Mouse (Mus musculus): ENCODE data around the gene Gm36210.

The Gm36210 gene

DNA sequence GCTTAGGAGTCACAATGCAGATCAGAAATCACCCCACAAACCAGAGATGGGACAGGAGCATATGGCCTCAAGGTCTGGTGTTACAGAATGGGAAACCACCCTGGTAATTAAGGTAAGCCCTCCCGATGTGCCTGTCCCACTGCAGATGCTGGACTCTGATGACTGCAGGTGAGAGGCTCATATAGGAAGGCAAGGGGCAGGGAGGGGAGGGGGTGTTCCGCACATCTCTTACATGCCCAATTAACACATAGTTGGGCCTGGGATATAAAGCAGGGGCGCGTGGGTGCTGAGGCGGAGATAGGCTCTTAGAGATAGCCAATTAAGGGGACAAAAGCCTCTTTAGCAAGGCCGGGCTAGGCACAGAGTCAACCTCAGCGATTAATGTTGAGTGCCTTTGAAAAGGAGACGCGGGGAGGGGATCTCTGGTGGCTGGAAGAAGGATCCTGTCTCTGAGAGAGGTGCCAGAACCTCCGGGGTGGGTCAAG lies at the start of gene Gm36210:
Gm36210 (minus strand) TSS at position 51 of the 485 bp plus-strand sequence.
- no peak for DNase-seq (ENCODE audit: low read depth, low spot score)

DNA sequence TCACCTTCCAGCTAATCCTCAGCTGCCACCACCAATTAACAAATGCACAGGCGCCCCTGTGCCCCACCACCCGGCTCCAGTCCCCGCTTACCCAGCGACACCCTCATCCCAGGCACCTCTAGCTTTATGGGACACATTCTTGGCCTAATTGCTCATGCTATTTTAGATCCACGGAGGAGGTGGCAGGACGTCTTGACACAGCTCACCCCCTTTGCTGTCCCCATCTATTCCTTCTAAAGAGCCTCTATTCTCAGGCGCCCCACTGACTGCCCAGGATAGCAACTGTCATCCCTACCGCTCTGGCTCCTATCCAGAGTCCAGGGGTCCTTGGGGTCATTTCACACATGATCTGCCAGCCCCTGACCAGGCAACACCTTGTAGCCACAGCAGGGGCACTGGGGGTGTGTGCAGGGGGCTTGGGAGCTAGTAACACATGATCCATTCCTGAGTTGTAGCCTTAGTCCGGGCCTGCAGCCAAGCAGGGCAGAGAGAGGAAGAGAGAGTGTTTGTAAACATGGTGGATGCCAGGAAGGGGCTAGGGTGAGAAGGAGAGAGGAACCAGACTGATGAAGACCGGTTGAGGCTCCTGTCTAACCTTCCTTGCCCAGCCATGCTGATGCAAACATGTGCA lies 47.6 kb upstream of the Gm36210 start:
- DNase-seq (ENCODE audit: low read depth, low spot score), result no peak

DNA sequence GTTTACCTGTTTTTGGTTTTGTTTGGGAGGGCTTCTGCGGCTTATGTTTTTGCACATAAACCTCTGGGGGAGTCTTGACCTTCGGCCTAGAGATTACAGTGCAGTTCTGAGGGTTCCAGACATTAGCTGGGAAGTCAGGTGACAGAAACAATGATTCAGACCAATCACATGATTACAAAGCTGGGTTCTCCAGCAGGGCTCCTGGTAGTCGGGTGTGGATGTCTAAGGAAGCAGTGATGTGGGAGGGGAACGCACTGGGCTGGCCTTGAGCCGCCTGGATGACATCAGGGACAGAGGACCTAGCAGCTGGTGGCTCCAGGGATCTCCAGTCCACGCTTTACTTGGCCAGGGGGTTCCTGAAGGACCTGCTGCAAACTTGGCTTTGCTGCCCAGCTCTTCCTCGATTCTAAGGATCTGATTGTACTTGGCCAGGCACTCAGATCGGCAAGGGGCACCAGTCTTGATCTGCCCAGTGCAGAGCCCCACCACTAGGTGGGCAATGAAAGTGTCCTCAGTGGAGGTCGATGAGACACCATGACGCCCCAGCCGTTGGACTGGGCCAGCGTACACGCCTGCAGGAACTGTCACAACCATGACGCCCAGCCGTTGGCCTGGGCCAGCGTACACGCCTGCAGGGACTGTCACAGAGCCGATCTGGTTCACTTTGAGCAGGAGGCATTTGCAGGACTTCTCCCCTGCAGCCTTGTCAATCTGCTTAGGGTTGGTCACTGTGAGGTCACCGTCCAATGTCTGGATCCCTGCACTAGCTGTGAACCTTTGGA lies 44.4 kb upstream of the Gm36210 start:
- no peak for DNase-seq (ENCODE audit: low read depth, low spot score)

DNA sequence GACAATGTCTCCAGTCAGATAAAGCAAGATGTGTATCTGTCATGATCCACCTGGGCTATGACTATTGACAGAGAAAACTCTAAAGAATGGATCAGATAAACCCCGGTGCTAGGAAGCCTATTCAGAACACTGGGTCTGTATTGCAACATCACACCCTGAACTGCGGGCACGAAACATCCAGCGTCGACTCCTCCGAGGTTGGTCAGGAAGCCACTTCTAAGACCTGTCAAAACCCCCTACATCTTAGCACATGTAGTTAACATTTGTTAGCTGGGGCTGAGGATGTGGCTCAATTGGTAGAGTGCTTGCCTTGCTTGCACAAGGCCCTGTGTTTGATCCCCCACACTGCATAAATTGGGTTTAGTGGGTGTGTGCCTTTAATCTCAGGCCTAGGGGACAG lies 42.1 kb upstream of the Gm36210 start:
- DNase-seq (ENCODE audit: low read depth, low spot score), result no peak

DNA sequence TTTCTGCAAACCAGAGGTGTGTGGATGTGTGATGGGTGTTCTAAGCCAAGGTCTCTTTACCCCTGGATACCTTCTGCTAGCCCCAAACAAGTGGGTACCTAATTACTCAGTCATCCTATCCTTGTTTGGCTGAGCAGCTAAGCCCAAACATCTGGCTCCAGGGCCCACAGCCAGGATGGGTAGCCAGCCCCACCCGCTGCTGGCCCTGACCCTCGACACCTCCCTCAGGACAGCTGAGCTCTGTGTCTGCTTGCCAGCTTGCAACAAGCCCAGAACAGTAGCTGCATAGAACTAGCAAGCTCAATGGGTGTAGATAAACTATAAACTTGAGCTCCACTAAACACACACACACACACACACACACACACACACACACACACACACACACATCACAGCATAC lies 41.5 kb upstream of the Gm36210 start:
- DNase-seq (ENCODE audit: low read depth, low spot score), result no peak

DNA sequence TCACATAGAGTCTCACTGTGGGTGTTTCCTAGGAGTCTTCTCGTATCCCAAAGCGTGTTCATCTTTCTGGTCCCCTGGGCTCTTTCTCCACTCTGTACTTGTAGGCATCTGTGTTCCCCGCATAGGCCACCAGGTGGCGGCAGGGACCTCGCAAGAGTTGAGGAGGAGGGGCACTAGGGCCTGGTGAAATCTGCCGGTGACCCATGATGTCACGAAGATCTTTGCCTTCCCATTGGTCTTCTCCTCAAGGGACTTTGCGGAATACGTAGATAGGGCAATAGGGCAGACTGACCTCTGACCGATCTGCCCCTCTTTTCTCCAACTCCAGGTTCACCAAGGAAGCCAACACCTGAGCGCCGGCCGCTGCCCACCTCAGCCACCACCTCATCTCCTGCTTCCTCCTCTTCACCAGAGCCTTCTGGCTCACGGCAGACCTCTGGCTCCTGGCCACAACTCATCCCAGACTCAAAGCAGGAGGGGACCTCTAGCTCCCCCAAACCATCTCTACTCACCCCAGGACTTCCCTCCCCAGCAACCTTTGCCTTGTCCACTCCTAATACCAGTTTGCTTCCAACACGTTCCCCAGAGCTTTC lies 37.0 kb upstream of the Gm36210 start:
- peak; percentile 92 for DNase-seq (ENCODE audit: low read depth, low spot score)

DNA sequence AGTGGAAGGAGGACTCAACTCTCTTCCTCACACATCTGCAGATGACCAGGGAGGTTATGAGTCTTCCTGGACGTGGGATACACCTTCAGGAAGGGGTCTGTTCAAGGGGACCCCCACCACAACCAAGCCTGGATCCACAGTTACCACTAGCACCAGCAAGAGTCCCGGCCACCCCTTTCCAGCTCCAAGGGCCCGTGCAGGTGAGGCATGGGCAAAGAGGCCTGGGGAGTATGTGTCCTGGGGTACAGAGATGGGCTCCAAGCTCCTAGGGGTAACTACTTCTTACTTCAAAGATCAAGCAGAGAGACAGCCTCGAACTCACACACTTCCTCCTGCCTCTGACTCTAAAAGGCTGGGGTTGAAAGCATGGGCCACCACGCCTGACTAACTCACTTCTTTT lies 36.4 kb upstream of the Gm36210 start:
- DNase-seq (ENCODE audit: low read depth, low spot score), result no peak

DNA sequence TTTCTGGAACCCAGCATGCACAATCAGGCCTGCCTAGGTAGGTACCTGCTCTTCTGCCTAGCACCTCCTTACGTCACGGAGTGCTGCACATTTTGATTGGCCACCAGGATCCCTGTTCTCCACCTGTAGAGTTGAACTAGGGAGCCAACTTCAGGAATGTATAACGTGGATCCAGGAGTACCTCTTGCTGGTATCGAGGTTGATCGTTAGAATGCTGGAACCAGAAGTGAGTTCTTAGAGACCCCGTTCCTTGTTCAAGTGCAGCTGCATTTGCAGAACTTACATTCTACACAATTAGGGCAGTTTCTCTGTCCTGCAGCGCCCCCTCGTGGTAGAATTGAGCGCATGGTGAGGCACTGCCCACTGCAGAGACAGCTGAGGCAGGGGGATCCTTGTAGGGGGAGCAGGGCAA lies 33.8 kb upstream of the Gm36210 start:
- DNase-seq (ENCODE audit: low read depth, low spot score), result peak; percentile 80

DNA sequence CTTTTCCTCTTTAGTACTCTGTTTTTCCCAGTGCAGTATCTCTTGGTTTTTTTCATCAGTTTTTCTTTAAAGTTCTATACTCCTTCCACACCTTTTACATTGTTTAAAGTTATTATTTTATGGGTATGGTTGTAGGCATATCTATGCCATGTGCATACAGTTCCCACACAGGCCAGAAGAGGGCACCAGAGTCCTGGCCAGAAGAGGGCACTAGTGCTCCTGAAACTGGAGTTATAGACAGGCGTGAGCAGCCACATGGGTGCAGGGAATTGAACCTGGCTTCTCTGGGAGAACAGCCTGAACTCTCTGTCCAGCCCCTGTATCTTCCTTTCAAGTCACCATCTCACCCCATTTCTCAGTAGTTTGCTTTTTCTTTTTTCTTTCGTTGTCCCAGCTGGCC lies 32.1 kb upstream of the Gm36210 start:
- DNase-seq (ENCODE audit: low read depth, low spot score), result no peak

DNA sequence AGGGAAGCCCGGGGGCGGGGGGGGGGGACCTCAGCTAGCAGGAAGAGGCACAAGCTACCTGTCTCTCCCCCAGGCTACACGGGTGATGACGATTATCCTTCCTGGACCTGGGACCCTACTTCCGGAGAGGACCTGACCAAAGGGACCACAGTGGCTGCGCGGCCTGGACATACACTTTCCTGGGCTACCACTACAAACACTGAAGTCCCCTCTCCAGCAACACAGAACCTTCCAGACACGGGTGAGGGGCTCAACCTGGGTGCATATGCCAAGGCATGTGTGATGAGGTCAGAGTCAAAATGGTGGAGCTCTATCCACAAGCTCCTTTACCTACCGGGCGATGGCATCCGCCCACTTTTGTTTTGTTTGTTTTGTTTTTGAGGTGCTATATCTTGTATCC lies 31.1 kb upstream of the Gm36210 start:
- DNase-seq (ENCODE audit: low read depth, low spot score), result no peak

DNA sequence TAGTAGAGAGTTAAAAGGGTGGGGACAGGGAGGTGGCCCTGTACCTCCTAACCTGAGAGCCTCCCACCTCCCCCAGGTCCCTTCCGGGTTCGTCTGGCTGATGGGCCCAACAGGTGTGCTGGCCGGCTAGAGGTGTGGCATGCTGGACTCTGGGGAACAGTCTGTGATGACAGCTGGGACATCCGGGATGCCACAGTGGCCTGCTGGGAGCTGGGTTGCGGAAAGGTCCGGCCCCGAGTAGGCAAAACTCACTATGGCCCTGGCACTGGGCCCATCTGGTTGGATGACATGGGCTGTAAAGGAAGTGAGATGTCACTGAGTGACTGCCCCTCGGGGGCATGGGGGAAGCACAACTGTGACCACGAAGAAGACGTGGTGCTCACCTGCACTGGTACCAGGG lies 30.5 kb upstream of the Gm36210 start:
- DNase-seq (ENCODE audit: low read depth, low spot score), result no peak

DNA sequence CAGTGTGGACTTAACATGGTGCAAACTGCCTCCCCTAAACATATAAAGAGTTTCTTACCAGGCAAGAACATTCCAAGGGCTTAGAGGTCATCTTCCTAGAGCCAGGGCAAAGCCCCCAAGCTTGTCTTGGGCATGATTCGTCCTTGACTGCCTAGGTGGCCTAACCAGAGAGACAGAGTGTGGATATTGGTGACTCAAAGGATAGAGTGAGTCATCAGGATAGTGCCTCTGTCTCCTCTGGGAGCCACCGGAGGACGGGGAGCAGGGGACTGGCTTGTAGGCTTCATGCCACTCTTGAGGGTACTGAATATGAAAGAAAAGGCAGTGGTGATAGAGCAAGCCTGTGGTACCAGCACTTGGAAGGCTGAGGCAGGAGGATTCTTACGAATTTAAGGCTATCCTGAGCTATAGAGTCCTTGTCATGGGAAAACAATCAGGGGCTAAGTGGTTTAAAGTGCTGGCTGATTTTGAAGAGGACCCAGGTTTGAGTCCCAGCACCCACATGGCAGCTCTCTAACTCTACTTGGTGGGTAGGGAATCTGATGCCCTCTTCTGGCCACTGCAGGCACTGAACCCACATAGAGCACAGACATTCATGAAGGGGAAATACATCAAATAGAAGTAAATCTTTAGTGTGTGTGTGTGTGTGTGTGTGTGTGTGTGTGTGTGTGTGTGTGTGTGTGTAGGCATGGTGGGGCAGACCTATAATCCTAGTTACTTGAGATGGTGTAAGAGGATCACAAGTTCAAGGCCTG lies 28.0 kb upstream of the Gm36210 start:
- DNase-seq (ENCODE audit: low read depth, low spot score), result no peak

DNA sequence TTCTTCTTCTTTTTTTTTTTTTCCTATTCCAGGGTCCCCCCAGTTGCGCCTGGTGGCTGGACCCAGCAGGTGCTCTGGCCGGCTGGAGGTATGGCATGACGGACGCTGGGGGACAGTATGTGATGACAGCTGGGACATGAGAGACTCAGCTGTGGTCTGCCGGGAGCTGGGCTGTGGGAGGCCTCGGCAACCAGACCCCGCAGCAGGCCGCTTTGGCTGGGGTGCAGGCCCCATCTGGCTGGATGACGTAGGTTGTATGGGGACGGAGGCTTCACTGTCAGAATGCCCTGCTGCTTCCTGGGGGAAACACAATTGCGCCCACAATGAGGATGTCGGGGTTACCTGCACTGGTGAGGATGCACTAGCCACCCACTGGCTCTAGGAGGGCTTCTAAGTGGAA lies 26.8 kb upstream of the Gm36210 start:
- DNase-seq (ENCODE audit: low read depth, low spot score), result no peak

DNA sequence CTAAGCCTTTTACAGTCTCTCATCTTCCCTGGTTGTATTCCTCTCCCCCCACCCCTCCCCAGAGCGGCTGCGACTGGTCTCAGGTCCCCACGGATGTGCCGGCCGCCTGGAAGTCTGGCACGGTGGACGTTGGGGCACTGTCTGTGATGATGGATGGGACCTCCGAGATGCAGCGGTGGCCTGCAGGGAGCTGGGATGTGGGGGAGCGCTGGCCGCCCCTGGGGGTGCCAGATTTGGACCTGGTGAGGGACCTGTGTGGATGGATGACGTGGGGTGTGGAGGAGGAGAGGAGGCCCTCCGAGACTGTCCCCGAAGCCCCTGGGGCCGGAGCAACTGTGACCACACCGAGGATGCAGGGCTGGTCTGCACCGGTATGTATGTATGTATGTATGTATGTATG lies 22.0 kb upstream of the Gm36210 start:
- no peak for DNase-seq (ENCODE audit: low read depth, low spot score)

DNA sequence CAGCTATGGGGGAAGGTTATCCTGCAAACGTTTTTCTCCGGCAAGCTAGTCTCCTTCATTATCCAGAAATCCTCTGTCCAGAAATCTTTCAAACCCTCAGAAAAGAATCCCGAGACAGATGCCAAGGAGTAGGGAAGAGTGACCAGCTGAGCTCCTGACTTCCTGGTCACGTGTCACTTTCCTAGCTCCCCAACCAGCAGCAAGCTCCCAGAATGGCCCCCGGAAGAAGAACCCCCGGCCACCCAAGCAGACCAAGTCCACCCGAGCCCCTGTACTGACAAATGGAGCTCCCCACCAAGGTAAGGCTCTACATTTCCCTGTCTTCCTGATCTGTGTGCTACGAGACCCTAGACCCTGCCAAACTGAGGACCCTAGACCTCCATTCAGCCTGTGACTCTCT lies 21.4 kb upstream of the Gm36210 start:
- DNase-seq (ENCODE audit: low read depth, low spot score), result no peak

DNA sequence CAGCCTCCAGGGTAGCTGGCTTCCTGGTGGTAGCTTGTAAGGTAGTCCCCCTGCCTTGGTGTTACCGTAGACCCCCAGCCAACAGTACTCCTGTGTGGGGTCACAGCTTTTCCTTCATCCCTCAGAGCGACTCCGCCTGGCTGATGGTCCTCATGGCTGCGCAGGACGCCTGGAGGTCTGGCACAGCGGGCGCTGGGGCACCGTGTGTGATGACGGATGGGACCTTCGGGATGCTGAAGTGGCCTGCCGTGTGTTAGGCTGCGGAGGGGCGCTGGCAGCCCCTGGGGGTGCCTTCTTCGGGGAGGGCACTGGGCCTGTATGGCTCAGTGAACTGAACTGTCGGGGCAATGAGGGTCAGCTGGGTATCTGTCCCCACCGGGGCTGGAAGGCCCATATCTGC lies 20.5 kb upstream of the Gm36210 start:
- DNase-seq (ENCODE audit: low read depth, low spot score), result no peak

DNA sequence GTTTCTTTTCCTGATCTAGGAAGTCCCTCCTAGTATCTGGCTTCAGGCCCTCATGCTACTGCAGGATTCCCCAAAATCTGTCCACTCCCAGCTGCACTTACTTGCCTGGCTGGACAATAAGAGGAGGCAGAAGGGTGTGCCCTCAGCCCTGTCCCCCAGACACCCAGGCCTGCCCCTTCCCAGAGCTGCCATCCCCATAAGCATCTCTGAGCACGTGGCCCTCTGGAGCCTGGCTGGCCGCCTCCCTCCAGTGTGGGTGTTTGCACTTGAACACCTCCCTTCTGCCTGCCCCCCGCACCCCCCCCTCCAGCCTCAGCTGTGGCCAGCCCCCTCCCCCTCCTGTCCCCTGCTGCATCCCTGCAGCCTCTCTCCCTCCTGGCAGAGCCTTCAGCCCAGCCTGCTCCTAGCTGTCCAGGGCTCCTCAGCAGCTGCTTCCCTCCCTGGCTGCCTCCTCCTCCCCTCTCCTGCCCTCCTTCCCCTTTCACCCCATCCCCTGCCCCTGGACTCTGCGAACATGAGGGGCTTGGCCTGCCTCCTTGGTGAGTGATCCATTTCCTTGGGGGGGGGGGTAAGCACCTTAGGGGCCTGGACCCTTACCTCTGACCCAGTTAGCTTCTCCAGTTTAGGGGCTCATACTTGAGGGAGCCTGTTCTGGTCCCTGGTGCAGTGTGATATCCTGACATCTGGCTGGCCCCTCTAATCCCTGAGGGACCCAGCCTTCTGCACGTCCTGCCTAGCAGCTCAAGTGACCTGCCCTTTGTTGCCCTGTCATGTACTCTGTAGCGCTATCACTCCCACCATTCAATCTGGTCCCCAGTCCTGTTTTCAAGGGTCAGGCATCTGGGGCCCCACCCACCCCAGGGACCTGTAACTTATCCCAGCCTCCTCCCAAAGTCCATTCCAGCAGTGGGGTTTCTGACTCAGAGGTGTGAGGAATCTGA lies 19.4 kb upstream of the Gm36210 start, which contains the start of gene Ssc5d:
Ssc5d (plus strand) TSS at position 345 of the 941 bp plus-strand sequence.
- DNase-seq (ENCODE audit: low read depth, low spot score), result no peak

DNA sequence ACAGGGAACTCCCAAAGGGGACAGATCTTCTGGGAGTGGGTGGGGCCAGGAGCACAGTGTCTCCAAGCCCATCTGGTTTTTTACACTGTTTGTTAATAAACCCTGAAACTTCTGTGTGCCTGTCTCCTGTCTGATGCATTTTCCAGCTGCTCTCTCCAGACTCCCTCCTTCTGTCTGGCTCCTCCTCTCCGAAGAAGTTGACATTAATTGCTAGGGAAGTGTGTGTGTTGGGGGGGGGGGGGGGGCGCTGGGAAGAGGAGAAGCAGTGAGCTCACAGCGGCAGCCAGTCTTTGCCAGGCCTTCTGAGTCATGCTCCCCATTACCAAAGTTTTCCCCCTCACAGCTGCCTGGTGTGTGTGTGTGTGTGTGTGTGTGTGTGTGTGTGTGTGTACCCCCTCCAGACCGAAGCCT lies 18.6 kb upstream of the Gm36210 start:
- no peak for DNase-seq (ENCODE audit: low read depth, low spot score)

DNA sequence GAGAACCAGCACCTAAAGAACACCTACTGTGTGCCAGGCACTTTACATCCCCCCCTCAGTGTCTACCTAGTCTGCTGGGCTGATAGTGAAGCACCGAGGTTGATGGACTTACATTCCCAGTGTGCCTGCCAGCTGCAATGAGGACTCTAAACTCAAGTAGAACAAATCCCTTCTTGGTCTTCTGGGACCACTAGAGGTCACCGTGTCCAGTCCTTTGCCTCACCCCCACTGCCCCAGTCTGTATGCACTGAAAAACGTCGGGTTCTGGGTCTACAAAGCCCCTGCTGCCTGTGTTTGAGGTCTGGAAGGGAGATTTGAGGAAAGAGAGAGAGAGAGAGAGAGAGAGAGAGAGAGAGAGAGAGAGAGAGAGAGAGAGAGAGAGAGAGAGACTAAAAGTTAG lies 18.2 kb upstream of the Gm36210 start:
- no peak for DNase-seq (ENCODE audit: low read depth, low spot score)

DNA sequence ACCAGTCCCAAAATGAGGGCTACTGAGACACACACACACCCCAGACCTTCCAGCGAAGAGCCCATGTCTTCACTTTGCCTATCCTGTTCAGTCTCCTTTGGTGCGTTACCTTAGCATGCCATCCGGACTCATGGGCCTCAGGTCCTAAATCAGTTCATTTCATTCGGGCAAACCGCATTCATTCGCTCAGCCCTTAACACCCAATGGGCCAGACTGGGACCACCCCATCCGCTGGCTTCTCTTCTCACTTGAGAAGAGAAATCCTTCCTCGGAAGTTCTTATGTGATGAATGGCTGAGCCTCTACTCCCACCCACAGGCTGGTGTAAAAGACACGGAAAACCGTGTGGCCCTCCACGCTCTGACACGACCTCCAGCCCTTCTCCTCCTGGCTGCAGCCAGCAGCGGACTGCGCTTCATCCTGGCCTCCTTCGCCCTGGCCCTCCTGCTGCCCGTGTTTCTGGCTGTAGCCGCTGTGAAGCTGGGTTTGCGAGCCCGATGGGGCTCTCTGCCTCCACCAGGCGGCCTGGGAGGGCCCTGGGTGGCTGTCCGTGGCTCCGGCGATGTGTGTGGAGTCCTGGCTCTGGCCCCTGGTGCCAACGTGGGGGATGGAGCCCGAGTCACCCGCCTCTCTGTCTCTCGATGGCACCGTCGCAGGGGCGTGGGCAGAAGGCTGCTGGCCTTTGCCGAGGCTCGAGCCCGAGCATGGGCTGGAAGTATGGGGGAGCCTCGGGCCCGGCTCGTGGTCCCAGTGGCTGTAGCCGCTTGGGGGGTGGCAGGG lies 17.5 kb upstream of the Gm36210 start:
- no peak for DNase-seq (ENCODE audit: low read depth, low spot score)
